Mouse (Mus musculus) mouse trophoblast stem cell (cell line): ENCODE results near the gene Prss43.
"Not testable (repeated sequence)": the region's sequence is repeated elsewhere in the genome, so short reads cannot be mapped to it uniquely, and the experiment has no call there.

Source experiments
- in situ Hi-C, 2 experiments: fragments of 300-500 bp; cut with MseI, MboI; formaldehyde crosslinking; loops; 2 replicates in 1 of 2; 3 replicates in 1 of 2; pipeline ENCODE4 v1.15.1; 2025

The Prss43 gene

GRCm38 (mm10) chr9:110826390-110826789 is at the start of gene Prss43:
Gene Prss43 (plus strand): TSS chr9:110826690.
- in situ Hi-C loops, result no loop called here

GRCm38 (mm10) chr9:110778100-110778499 is 48.4 kb upstream of the Prss43 start:
- in situ Hi-C loops, result no loop called here

GRCm38 (mm10) chr9:110778559-110778958 is 47.9 kb upstream of the Prss43 start:
- in situ Hi-C loops, result no loop called here

GRCm38 (mm10) chr9:110779242-110779913 is 47.1 kb upstream of the Prss43 start:
- in situ Hi-C loops, result no loop called here

- in situ Hi-C loops, result loop anchor here (5.0 to 10.0 kb wide), 2 partner anchors 64 to 94 kb away; partner anchors contain the start of gene Als2cl (in 1 of the 2)
These were observed 45.2 kb upstream of the Prss43 start for GRCm38 (mm10) chr9:110781256-110781721.

GRCm38 (mm10) chr9:110781731-110782130 is 44.8 kb upstream of the Prss43 start:
- in situ Hi-C loops, result loop anchor here (5.0 to 10.0 kb wide), 2 partner anchors 64 to 93 kb away; partner anchors contain the start of gene Als2cl (in 1 of the 2)

- in situ Hi-C loops, result loop anchor here (5.0 to 10.0 kb wide), 2 partner anchors 66 to 91 kb away; partner anchors contain the start of gene Als2cl (in 1 of the 2)
These were observed 42.9 kb upstream of the Prss43 start for GRCm38 (mm10) chr9:110783611-110784010.

- in situ Hi-C loops, result loop anchor here in 1 of 2 experiments (10.0 kb wide), 1 partner anchor 87 kb away; the partner anchor contains the start of gene Als2cl
These were observed 38.3 kb upstream of the Prss43 start for GRCm38 (mm10) chr9:110788169-110788568.

GRCm38 (mm10) chr9:110790462-110790861 is 36.0 kb upstream of the Prss43 start:
- in situ Hi-C loops, result loop anchor here in 1 of 2 experiments (5.0 kb wide), 1 partner anchor 82 kb away; no protein-coding TSS in a partner anchor

GRCm38 (mm10) chr9:110797013-110797412 is 29.5 kb upstream of the Prss43 start:
- in situ Hi-C loops, result no loop called here

GRCm38 (mm10) chr9:110797866-110798265 is 28.6 kb upstream of the Prss43 start, which contains the start of gene Prss42:
Gene Prss42 (plus strand): TSS chr9:110798166.
- in situ Hi-C loops, result no loop called here

GRCm38 (mm10) chr9:110800834-110801479 is 25.5 kb upstream of the Prss43 start:
- in situ Hi-C loops, result no loop called here

- in situ Hi-C loops, result no loop called here
These were observed 23.2 kb upstream of the Prss43 start for GRCm38 (mm10) chr9:110803294-110803693.

- in situ Hi-C loops, result no loop called here
These were observed 16.4 kb upstream of the Prss43 start for GRCm38 (mm10) chr9:110810051-110810450.

GRCm38 (mm10) chr9:110813789-110814188 is 12.7 kb upstream of the Prss43 start, which contains the start of gene Prss44:
Gene Prss44 (plus strand): TSS chr9:110813994.
- in situ Hi-C loops, result no loop called here

- in situ Hi-C loops, result not testable (repeated sequence)
These were observed 5.9 kb upstream of the Prss43 start for GRCm38 (mm10) chr9:110820546-110820945.

- in situ Hi-C loops, result no loop called here
These were observed 5.1 kb upstream of the Prss43 start for GRCm38 (mm10) chr9:110821436-110821835.

GRCm38 (mm10) chr9:110825426-110825825 is 1.1 kb upstream of the Prss43 start:
- in situ Hi-C loops, result no loop called here

GRCm38 (mm10) chr9:110825832-110826231 is 658 bp upstream of the Prss43 start:
- in situ Hi-C loops, result no loop called here

- in situ Hi-C loops, result no loop called here
These were observed 6.5 kb downstream of the Prss43 start for GRCm38 (mm10) chr9:110833021-110833420.

- in situ Hi-C loops, result no loop called here
These were observed 7.9 kb downstream of the Prss43 start, which contains the start of gene Prss45 for GRCm38 (mm10) chr9:110834411-110834810. Gene Prss45 (plus strand): TSS chr9:110834588.

- in situ Hi-C loops, result no loop called here
These were observed 8.5 kb downstream of the Prss43 start for GRCm38 (mm10) chr9:110834961-110835360.
